Mouse (Mus musculus): ENCODE measurements around the gene Vmn2r89.
"Not testable (repeated sequence)": the region's sequence is repeated elsewhere in the genome, so short reads cannot be mapped to it uniquely, and the experiment has no call there.

Vmn2r89 gene

GRCm38 (mm10) chr14:51451557-51451956 lies at the start of gene Vmn2r89:
Vmn2r89 (plus strand) TSS chr14:51451857.
- not testable (repeated sequence) for DNase-seq

- DNase-seq, result no peak
These were observed 41.1 kb upstream of the Vmn2r89 start, which contains the start of gene Vmn2r88 for GRCm38 (mm10) chr14:51410520-51410919. Vmn2r88 (plus strand) TSS chr14:51410820.

GRCm38 (mm10) chr14:51423885-51424284 lies 27.8 kb upstream of the Vmn2r89 start:
- no peak for DNase-seq

GRCm38 (mm10) chr14:51430138-51430537 lies 21.5 kb upstream of the Vmn2r89 start:
- not testable (repeated sequence) for DNase-seq

GRCm38 (mm10) chr14:51434546-51434945 lies 17.1 kb upstream of the Vmn2r89 start:
- no peak for DNase-seq

DNA sequence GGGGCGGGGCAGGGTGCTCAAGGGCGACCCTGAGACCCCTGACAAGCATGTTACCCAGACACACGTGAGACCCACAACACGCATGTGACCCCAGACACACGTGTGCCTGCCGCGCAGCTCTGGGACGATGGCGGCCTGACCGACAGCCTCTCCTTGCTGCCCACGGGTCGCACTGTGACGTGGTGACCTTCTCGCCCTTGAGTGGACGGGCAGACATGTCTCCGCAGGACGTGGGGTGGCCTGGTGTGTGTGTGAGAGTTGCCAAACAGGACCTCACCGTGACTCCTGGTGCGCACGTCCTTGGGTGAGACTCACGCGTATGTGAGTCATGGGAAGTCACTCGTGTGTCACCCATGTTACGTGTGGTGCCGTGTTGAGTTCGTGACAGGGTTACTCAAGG lies 16.6 kb upstream of the Vmn2r89 start:
- DNase-seq, result no peak

DNA sequence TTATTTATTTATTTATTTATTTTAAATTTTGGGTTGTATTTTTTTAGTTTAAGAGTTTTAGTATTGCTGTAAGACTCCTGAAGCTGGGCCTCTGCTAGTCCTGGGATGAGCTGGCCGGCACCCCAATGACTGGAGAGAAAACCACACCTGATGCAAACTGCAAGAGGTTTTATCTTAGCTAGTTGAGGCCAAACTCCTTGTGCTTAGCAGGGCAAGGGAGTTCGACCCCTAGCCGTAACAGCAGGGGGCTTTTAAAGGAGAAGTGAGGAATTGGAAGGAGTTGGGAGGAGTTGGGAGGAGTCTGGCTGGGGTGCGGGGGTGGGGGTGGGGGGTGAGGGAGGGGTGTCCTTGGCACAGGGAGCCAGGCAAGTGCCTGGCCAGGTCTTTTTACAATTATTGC lies 12.7 kb upstream of the Vmn2r89 start:
- DNase-seq, result no peak

- DNase-seq, result peak in 1 of 2 experiments; percentile 17
These were observed 28.6 kb downstream of the Vmn2r89 start for GRCm38 (mm10) chr14:51480278-51480677.

DNA sequence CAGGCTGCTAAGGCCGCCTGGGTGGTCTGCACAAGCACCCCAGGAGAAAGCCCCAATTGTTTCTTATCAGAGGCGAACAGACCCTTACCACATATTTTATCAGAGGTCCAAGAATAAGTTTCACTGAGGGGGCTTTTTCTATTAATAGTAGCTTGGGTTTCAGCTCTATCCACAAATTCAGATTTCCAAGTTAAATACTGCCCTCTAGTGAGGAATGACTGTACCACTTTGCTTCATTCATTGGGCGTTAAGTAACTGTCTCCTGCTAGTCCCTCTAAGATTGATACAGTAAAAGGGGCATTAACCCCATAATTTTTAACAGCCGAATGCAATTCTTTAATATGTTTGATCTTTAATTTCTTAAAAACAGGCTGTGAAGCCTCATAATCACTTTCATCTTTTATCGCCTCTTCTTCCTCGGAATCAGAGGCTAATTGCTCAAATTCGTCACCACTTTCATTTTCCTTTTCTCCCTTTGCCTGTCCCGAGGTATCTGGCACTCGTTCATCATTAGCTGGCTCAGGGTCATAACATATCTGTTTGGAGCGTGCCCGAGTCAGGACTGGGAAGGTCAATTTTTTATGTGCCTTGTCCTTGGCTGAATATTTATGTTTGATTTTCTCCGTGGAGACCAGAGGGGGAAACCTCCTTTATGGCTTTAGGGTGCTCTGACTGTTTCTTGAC lies 29.8 kb downstream of the Vmn2r89 start:
- not testable (repeated sequence) for DNase-seq

DNA sequence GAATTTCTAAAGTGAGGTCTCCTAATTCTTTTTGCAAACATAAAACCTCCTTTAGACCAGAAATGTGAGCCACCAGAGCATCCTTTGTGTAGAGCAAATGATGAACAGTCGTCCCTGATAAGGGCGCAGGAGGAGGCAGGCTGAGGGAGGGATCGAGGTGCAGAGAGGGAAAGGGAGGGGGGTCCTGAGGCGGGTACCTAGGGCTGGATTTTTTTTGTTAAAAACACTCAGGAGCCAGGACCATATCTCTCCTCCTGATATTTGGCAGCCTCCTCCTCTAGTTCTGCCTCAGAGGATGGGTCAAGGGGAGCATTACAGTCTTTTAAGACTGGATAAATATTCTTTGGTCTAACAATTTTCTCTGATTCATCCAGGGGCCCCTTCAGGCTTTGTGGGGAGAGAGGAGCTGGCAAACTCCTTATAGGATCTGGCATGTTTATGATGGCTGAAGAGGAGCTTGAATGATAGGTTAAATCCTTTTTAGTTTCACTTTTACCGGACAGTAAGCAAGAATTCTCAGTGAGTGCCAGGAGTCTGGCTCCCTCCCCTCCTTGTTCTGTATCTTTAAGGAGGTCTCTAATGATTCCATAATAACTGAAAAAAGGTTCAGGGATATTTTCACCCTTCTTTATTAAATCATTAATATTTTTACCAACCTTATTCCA lies 30.5 kb downstream of the Vmn2r89 start:
- DNase-seq, result no peak

GRCm38 (mm10) chr14:51482971-51483381 lies 31.3 kb downstream of the Vmn2r89 start:
- not testable (repeated sequence) for DNase-seq

- DNase-seq, result no peak
These were observed 32.0 kb downstream of the Vmn2r89 start for GRCm38 (mm10) chr14:51483671-51484070.

DNA sequence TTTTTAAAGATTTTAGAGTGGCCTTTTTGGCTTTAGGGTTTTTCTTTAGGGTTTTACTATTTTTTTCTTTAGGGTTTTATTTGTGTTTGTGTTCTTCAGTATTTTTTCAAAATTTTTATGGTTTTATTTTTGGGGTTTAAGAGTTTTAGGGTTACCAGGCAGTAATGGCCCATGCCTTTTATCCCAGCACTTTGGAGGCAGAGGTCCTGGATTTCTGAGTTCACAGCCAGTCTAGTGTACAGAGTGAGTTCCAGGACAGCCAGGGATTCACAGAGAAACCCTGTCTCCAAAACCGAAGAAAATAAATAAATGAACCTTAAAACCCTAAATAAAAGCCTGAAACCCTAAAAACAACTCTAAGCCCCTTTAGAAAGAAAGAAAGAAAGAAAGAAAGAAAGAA lies 34.5 kb downstream of the Vmn2r89 start:
- DNase-seq, result no peak

GRCm38 (mm10) chr14:51495781-51496180 lies 44.1 kb downstream of the Vmn2r89 start:
- no peak for DNase-seq

DNA sequence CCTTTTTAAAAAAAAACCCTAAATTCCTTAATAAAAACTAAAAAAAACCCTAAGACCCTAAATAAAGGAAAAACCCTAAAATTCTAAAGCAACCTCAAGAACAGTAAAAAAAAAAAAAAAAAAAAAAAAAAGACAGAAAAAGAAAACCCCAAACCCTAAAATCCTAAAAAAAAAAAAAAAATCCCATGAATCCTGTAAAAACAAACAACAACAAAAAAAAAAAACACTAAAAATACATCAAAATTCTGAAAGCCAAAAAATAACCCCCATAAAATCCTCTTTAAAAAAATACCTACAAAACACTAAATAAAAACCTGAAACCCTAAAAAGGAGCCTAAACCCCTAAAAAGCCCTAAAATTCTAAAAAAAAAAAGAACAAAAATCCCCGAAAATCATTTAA lies 45.3 kb downstream of the Vmn2r89 start:
- DNase-seq, result no peak

- no peak for DNase-seq
These were observed 46.3 kb downstream of the Vmn2r89 start for GRCm38 (mm10) chr14:51497958-51498357.

DNA sequence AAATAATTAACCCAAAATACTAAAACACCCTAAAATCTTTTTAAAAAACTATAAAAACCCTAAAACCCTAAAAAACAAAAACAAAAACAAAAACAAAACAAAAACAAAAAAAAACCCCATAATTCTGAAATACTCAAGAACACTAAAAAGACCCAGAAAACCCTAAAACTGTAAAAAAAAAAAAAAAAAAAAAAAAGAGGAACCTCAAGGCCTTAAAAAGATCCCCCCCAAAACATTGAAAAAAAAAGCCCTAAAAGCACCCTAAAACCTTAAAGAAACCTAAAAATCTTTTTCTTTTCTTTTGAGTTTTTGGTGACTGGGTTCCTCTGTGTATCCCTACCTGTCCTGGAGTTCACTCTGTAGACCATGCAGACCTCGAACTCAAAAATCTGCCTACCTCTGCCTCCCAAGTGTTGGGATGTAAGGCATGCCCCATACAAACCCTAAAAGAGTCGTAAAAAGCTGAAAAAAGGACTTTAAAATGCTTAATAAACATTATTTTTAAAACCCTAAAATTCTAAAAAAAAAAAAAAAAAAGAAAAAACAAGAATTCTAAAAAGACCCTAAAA lies 48.1 kb downstream of the Vmn2r89 start:
- DNase-seq, result no peak

GRCm38 (mm10) chr14:51500461-51500860 lies 48.8 kb downstream of the Vmn2r89 start:
- no peak for DNase-seq

DNA sequence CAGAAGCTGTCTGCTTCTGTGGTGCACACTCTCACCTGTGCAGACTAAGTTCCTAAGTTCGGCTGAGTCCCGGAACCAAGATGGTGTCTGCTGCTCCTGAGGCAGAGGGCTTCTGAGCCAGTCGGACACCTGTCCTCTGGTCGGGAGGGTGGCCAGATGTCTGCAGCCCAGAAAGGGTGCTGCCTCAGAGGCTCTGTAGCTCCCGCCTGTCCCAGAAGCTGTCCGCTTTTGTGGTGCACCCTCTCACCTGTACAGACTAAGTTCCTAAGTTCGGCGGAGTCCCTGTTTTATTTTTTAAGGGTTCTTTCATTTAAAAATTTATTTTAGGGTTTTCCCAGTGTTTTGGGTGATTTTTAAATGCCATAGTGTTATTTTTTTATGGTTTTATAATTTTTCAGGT lies 55.8 kb downstream of the Vmn2r89 start:
- no peak for DNase-seq

Measured in kidney, adult 8-10 months (tissue).